Mouse (Mus musculus) forebrain, embryonic 16.5 days (tissue): ENCODE results near the gene Naaladl2. TPM values are rescaled to one million over a fixed set of nuclear protein-coding genes. Genes with fewer than 3 reads are reported as not detected.

Source experiments
- ATAC-seq: fragments of 200-750 bp; cut with Nextera tagmentation; 2 replicates; pipeline ENCODE4 v1.8.0; 2017; ENCODE audit warnings: mild to moderate bottlenecking, moderate library complexity
- H3K27ac ChIP-seq: fragments of 300-500 bp; sonication (generic); 2 replicates; pipeline ENCODE4 v1.5.1; 2014; ENCODE audit warnings: low read length, control low read depth
- H3K27me3 ChIP-seq: fragments of 300-500 bp; sonication (generic); replicated peaks from 2 replicates; pipeline ENCODE4 v1.6.1; 2014; ENCODE audit warnings: low read length; ENCODE audit not compliant: control insufficient read depth, insufficient read depth
- H3K36me3 ChIP-seq: fragments of 300-500 bp; sonication (generic); 2 replicates; pipeline ENCODE4 v1.6.1; 2014; ENCODE audit not compliant: control insufficient read depth, insufficient read depth
- H3K4me1 ChIP-seq: fragments of 300-500 bp; sonication (generic); replicated peaks from 2 replicates; pipeline ENCODE4 v1.6.1; 2014; ENCODE audit warnings: low read length; ENCODE audit not compliant: control insufficient read depth, insufficient read depth
- H3K4me2 ChIP-seq: fragments of 300-500 bp; sonication (generic); 2 replicates; pipeline ENCODE4 v1.6.1; 2014; ENCODE audit warnings: mild to moderate bottlenecking, low read length, control low read depth
- H3K4me3 ChIP-seq: fragments of 300-500 bp; sonication (generic); replicated peaks from 2 replicates; pipeline ENCODE4 v1.5.1; 2014; ENCODE audit warnings: mild to moderate bottlenecking, low read length, control low read depth
- H3K9ac ChIP-seq: fragments of 300-500 bp; sonication (generic); replicated peaks from 2 replicates; pipeline ENCODE4 v1.6.1; 2014; ENCODE audit warnings: low read depth, low read length, control low read depth
- H3K9me3 ChIP-seq: fragments of 300-500 bp; sonication (generic); 2 replicates; pipeline ENCODE4 v1.6.1; 2016; ENCODE audit warnings: low read length; ENCODE audit not compliant: control insufficient read depth
- WGBS: fragments of 180-500 bp; shearing (Covaris S2); extraction: QIAGEN DNeasy Blood & Tissue Kit; methylation state at CpG from one replicate; pipeline ENCODE4 v1.1.7; 2014; 5-methylcytosine and 5-hydroxymethylcytosine counted together
- polyA plus RNA-seq: library from polyadenylated mRNA; unstranded; fragments of >200 nt; fragmentation: Nextera tagmentation; extraction: Ambion mirVana; gene quantifications from 2 replicates; pipeline ENCODE4 v1.2.1, GENCODE M21; 2015

The Naaladl2 gene
- polyA plus RNA-seq, 1 experiment from 2014 or later = 0.10 TPM

GRCm38 (mm10) chr3:24070424-24071168 is 1073.5 kb downstream of the Naaladl2 start:
- Histone ChIP-seq H3K4me3 (no peak overlapping the region), H3K4me1 (no peaks in the 10 kb centered on the region), H3K27ac (no peak overlapping the region), H3K9me3 (no peaks in the 10 kb centered on the region), H3K36me3 (no peaks in the 10 kb centered on the region), H3K4me2 (no peak overlapping the region), H3K9ac (no peak overlapping the region), H3K27me3 (no peaks in the 10 kb centered on the region)
- ATAC-seq = no peak
- 76% methylated on average over 4 of the region's 4 CpGs for WGBS

- H3K9me3 ChIP-seq = no peaks in the 10 kb centered on the region
- H3K27me3 ChIP-seq = no peaks in the 10 kb centered on the region
- no peaks in the 10 kb centered on the region for H3K4me1 ChIP-seq
- no peaks in the 10 kb centered on the region for H3K36me3 ChIP-seq
- H3K9ac ChIP-seq = no peak overlapping the region
- H3K4me3 ChIP-seq = no peak overlapping the region
- H3K4me2 ChIP-seq = no peak overlapping the region
- no peak overlapping the region for H3K27ac ChIP-seq
- ATAC-seq = no peak
These were observed 1095.8 kb downstream of the Naaladl2 start for GRCm38 (mm10) chr3:24048217-24048616.

GRCm38 (mm10) chr3:24001741-24002140 is 1142.3 kb downstream of the Naaladl2 start:
- Histone ChIP-seq H3K27ac (no peak overlapping the region), H3K36me3 (no peaks in the 10 kb centered on the region), H3K4me2 (no peak overlapping the region), H3K27me3 (no peaks in the 10 kb centered on the region), H3K4me3 (no peak overlapping the region), H3K9me3 (no peaks in the 10 kb centered on the region), H3K4me1 (no peaks in the 10 kb centered on the region), H3K9ac (no peak overlapping the region)
- no peak for ATAC-seq
- 95% methylated on average over 1 of the region's 1 CpGs for WGBS

- ATAC-seq = no peak
- WGBS = 33% methylated on average over 1 of the region's 1 CpGs
- no peaks in the 10 kb centered on the region for H3K36me3 ChIP-seq
These were observed 1170.3 kb downstream of the Naaladl2 start for GRCm38 (mm10) chr3:23973727-23974126.

GRCm38 (mm10) chr3:23972747-23973667 is 1171.1 kb downstream of the Naaladl2 start:
- H3K27me3 ChIP-seq = no peaks in the 10 kb centered on the region
- H3K9ac ChIP-seq = no peak overlapping the region
- H3K4me3 ChIP-seq = no peak overlapping the region
- H3K36me3 ChIP-seq = no peaks in the 10 kb centered on the region
- peak; percentile 87 for ATAC-seq
- no peak overlapping the region for H3K4me2 ChIP-seq
- H3K4me1 ChIP-seq = 0 out of 2 replicates have a peak, but pooled peaks cover 3% of the 10 kb centered on the region
- no peak overlapping the region for H3K27ac ChIP-seq
- WGBS = 46% methylated on average over 4 of the region's 4 CpGs
- no peaks in the 10 kb centered on the region for H3K9me3 ChIP-seq

More at GRCm38 (mm10) chr3:23973727-23974126, 1170.3 kb downstream of the Naaladl2 start:
- 0 out of 2 replicates have a peak, but pooled peaks cover 3% of the 10 kb centered on the region for H3K4me1 ChIP-seq
- H3K4me3 ChIP-seq = no peak overlapping the region
- H3K4me2 ChIP-seq = no peak overlapping the region
- H3K27ac ChIP-seq = no peak overlapping the region
- no peaks in the 10 kb centered on the region for H3K9me3 ChIP-seq
- no peak overlapping the region for H3K9ac ChIP-seq
- no peaks in the 10 kb centered on the region for H3K27me3 ChIP-seq

GRCm38 (mm10) chr3:23962961-23963621 is 1181.0 kb downstream of the Naaladl2 start:
- Histone ChIP-seq H3K27ac (no peak overlapping the region), H3K4me3 (no peak overlapping the region), H3K4me1 (no peaks in the 10 kb centered on the region), H3K9ac (no peak overlapping the region), H3K9me3 (no peaks in the 10 kb centered on the region), H3K36me3 (no peaks in the 10 kb centered on the region), H3K27me3 (no peaks in the 10 kb centered on the region), H3K4me2 (no peak overlapping the region)
- ATAC-seq = no peak

GRCm38 (mm10) chr3:23946182-23946581 is 1197.9 kb downstream of the Naaladl2 start:
- WGBS = 89% methylated on average over 2 of the region's 2 CpGs
- H3K9ac ChIP-seq = no peak overlapping the region
- no peak overlapping the region for H3K27ac ChIP-seq
- no peaks in the 10 kb centered on the region for H3K4me1 ChIP-seq
- no peaks in the 10 kb centered on the region for H3K9me3 ChIP-seq
- H3K27me3 ChIP-seq = no peaks in the 10 kb centered on the region
- H3K4me2 ChIP-seq = no peak overlapping the region
- H3K4me3 ChIP-seq = no peak overlapping the region
- H3K36me3 ChIP-seq = no peaks in the 10 kb centered on the region
- ATAC-seq = no peak

GRCm38 (mm10) chr3:23937299-23937698 is 1206.8 kb downstream of the Naaladl2 start:
- Histone ChIP-seq H3K36me3 (no peaks in the 10 kb centered on the region), H3K27ac (no peak overlapping the region), H3K9me3 (no peaks in the 10 kb centered on the region), H3K4me3 (no peak overlapping the region), H3K9ac (no peak overlapping the region), H3K4me1 (no peaks in the 10 kb centered on the region), H3K27me3 (no peaks in the 10 kb centered on the region), H3K4me2 (no peak overlapping the region)
- WGBS = 39% methylated on average over 5 of the region's 5 CpGs
- ATAC-seq = peak; percentile 43; the same call in 1 of the 2 replicates

GRCm38 (mm10) chr3:23928097-23928496 is 1216.0 kb downstream of the Naaladl2 start:
- H3K4me1 ChIP-seq = no peaks in the 10 kb centered on the region
- H3K9me3 ChIP-seq = no peaks in the 10 kb centered on the region
- WGBS = 91% methylated on average over 4 of the region's 4 CpGs
- no peak for ATAC-seq
- no peak overlapping the region for H3K27ac ChIP-seq
- no peaks in the 10 kb centered on the region for H3K27me3 ChIP-seq
- no peaks in the 10 kb centered on the region for H3K36me3 ChIP-seq
- no peak overlapping the region for H3K4me3 ChIP-seq
- H3K4me2 ChIP-seq = no peak overlapping the region
- H3K9ac ChIP-seq = no peak overlapping the region
